8 mouse cellular contexts compared by ENCODE assay signal in the genomic region with DNA sequence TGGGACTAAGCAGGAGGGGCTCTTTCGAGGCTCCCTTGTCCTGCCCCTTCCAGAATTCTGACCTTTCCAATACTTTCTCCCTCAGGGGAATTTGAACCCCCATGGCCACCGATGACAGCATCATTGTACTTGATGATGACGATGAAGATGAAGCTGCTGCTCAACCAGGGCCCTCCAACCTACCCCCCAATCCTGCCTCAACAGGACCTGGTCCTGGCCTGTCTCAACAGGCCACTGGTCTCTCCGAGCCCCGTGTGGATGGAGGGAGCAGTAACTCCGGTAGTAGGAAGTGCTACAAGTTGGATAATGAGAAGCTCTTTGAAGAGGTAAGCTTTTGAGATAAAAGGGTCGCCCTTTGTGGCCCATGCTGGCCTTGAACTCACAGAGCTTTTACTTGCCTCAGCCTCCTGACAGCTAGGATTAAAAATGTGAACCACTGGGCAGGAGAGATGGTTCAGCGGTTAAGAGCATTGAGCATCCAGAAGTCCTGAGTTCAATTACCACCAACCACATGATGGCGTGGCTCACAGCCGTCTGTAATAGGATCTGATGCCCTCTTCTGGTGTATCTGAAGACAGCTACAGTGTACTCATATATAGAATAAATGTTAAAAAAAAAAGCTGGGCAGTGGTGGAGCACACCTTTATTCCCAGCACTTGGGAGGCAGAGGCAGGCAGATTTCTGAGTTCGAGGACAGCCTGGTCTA. TPM values are rescaled to one million over a fixed set of nuclear protein-coding genes. Genes with fewer than 3 reads are reported as not detected.
DNase-seq lines count a peak whose midpoint lies in the region; ATAC-seq and TF ChIP-seq lines count a peak whose summit lies in the region.

No protein-coding gene starts in this region.

- H3K4me1 ChIP-seq in kidney, adult 2 months (ENCODE audit: control insufficient read depth, insufficient read depth, low read length), result peaks cover 6% of the 10 kb centered on the region; the same call in 1 of the 2 replicates
- H3K4me1 ChIP-seq in MEL (ENCODE audit: control insufficient read depth in 1 of 2, insufficient read depth in 2 of 2, low read length in 2 of 2), result peaks cover 4 to 20% of the 10 kb centered on the region in 2 experiments; a peak in 3 of 4 replicates
- H3K4me1 ChIP-seq in heart, embryonic 16.5 days (ENCODE audit: control insufficient read depth, insufficient read depth, low read length), result peaks cover 13% of the 10 kb centered on the region
- H3K4me1 ChIP-seq in midbrain, embryonic 12.5 days, result peaks cover 37% of the 10 kb centered on the region

- H3K4me3 ChIP-seq in kidney, adult 2 months (ENCODE audit: insufficient read depth, low read depth, low read length), result peak overlapping the region; percentile 70
- H3K4me3 ChIP-seq in MEL (ENCODE audit: control insufficient read depth in 1 of 2, insufficient read depth in 1 of 2, low read depth in 2 of 2, low read length in 2 of 2), result peak overlapping the region; percentile 76 to 90
- H3K4me3 ChIP-seq in heart, embryonic 16.5 days (ENCODE audit: low read length), result peak overlapping the region; percentile 77
- peak overlapping the region; percentile 81 for H3K4me3 ChIP-seq in midbrain, embryonic 12.5 days

- no peak for ATAC-seq in heart, embryonic 16.5 days (replicated peaks; ENCODE audit: extremely low read depth, insufficient read depth, low FRiP score)
- no peak for ATAC-seq in midbrain, embryonic 12.5 days (ENCODE audit: low FRiP score, low read depth)

- intact Hi-C loops in left cerebral cortex, postnatal 10 days (cut with DNase I), result no loop called here

- H3K79me2 ChIP-seq in MEL (ENCODE audit: control insufficient read depth, insufficient read depth, low read length, poor library complexity), result peaks cover 32% of the 10 kb centered on the region

- no peaks in the 10 kb centered on the region for H3K9me3 ChIP-seq in MEL (replicated peaks; ENCODE audit: insufficient read depth, low read length)
- H3K9me3 ChIP-seq in heart, embryonic 16.5 days (replicated peaks; ENCODE audit: control insufficient read depth, low read length), result no peaks in the 10 kb centered on the region
- H3K9me3 ChIP-seq in midbrain, embryonic 12.5 days, result no peaks in the 10 kb centered on the region

- H3K9ac ChIP-seq in MEL (ENCODE audit: control insufficient read depth, low read depth, low read length, poor library complexity, severe bottlenecking), result peak overlapping the region; percentile 91
- H3K9ac ChIP-seq in heart, embryonic 16.5 days (ENCODE audit: low read length), result peak overlapping the region; percentile 90
- H3K9ac ChIP-seq in midbrain, embryonic 12.5 days (replicated peaks), result peak overlapping the region; percentile 88

- DNase-seq in kidney, adult 2 months, result no peak
- no peak for DNase-seq in kidney, postnatal 14 days
- DNase-seq in MEL (ENCODE audit: low read depth, low spot score), result peak; percentile 58
- no peak for DNase-seq in left cerebral cortex, postnatal 10 days (ENCODE audit: extremely low spot score in 1 of 2, low spot score in 2 of 2)
- DNase-seq in urinary bladder, adult 18-20 months (ENCODE audit: low spot score in 2 of 2), result no peak
- DNase-seq in gastrocnemius, adult 18-20 months (ENCODE audit: low spot score), result no peak

- no peak; the same call in 1 of the 2 replicates for TF ChIP-seq RAD21 in MEL (IDR thresholded peaks at IDR 0.05; ENCODE audit: low read depth, low read length)

- TF ChIP-seq CTCF in kidney, adult 2 months (conservative IDR thresholded peaks at IDR 0.05; ENCODE audit: insufficient read depth, insufficient read length, low read depth, low read length), result no peak
- TF ChIP-seq CTCF in MEL (IDR thresholded peaks at IDR 0.05 in 2 of 3, conservative IDR thresholded peaks at IDR 0.05 in 1 of 3; ENCODE audit: control insufficient read depth in 1 of 3, insufficient read depth in 1 of 3, low read depth in 2 of 3, low read length in 3 of 3, poor library complexity in 1 of 3, severe bottlenecking in 1 of 3), result peak in 2 of 3 experiments; percentile 29 to 61; a peak in 4 of 6 replicates

- 38% methylated on average over 11 of the region's 11 CpGs for WGBS in kidney, adult 2 months
- WGBS in heart, embryonic 16.5 days, result 47% methylated on average over 11 of the region's 11 CpGs
- 60% methylated on average over 11 of the region's 11 CpGs for WGBS in midbrain, embryonic 12.5 days

- H3K27ac ChIP-seq in kidney, adult 2 months (ENCODE audit: insufficient read depth, low read depth, low read length), result no peak overlapping the region
- no peak overlapping the region for H3K27ac ChIP-seq in MEL (ENCODE audit: control insufficient read depth, low read depth, low read length)
- H3K27ac ChIP-seq in heart, embryonic 16.5 days (ENCODE audit: low read length), result peak overlapping the region; percentile 89
- H3K27ac ChIP-seq in midbrain, embryonic 12.5 days (replicated peaks), result no peak overlapping the region

- H3K4me2 ChIP-seq in heart, embryonic 16.5 days (ENCODE audit: low read depth, low read length), result peak overlapping the region; percentile 77
- peak overlapping the region; percentile 95 for H3K4me2 ChIP-seq in midbrain, embryonic 12.5 days (replicated peaks)

- no peaks in the 10 kb centered on the region for H3K27me3 ChIP-seq in kidney, adult 2 months (replicated peaks; ENCODE audit: control insufficient read depth, insufficient read depth, low read length)
- H3K27me3 ChIP-seq in MEL (ENCODE audit: control insufficient read depth in 1 of 2, insufficient read depth in 2 of 2, low read length in 2 of 2), result no peaks in the 10 kb centered on the region
- no peaks in the 10 kb centered on the region for H3K27me3 ChIP-seq in heart, embryonic 16.5 days (ENCODE audit: control insufficient read depth, insufficient read depth, low read length)
- H3K27me3 ChIP-seq in midbrain, embryonic 12.5 days, result no peaks in the 10 kb centered on the region

- no peak for TF ChIP-seq POLR2A in kidney, adult 2 months (IDR thresholded peaks at IDR 0.05; ENCODE audit: low read depth, low read length)
- no peak for TF ChIP-seq POLR2A in MEL (IDR thresholded peaks at IDR 0.05; ENCODE audit: control insufficient read depth in 1 of 2, insufficient read depth in 1 of 2, low read depth in 1 of 2, low read length in 2 of 2, poor library complexity in 1 of 2)

- H3K36me3 ChIP-seq in kidney, adult 2 months (ENCODE audit: control insufficient read depth, insufficient read depth, low read length), result no peaks in the 10 kb centered on the region; the same call in 1 of the 2 replicates
- H3K36me3 ChIP-seq in MEL (ENCODE audit: control insufficient read depth in 1 of 2, insufficient read depth in 2 of 2, low read length in 2 of 2), result peaks cover 0 to 16% of the 10 kb centered on the region in 2 experiments
- peaks cover 33% of the 10 kb centered on the region for H3K36me3 ChIP-seq in heart, embryonic 16.5 days (ENCODE audit: control insufficient read depth, insufficient read depth)
- peaks cover 38% of the 10 kb centered on the region for H3K36me3 ChIP-seq in midbrain, embryonic 12.5 days

- no peak for TF ChIP-seq EP300 in MEL (IDR thresholded peaks at IDR 0.05; ENCODE audit: low read depth in 1 of 2, low read length in 2 of 2)

RNA-seq across cellular contexts. Expression of gene Daxx, which starts 1.3 kb away (rescaled TPM):
- 33.3 and 35.0 TPM in 2 replicates for polyA plus RNA-seq in kidney, adult 2 months (2012; rRNA removed)
- total RNA-seq in MEL (2012; rRNA removed), result 39.6 and 40.6 TPM in 2 replicates
- 10 to 100 TPM in 1 of 2 experiments, not detected in 1; 68.0 TPM for polyA plus RNA-seq in MEL (2012; ENCODE audit: insufficient read depth in 1 of 2, insufficient read length in 2 of 2, low read depth in 1 of 2, low replicate concordance in 2 of 2, missing spikeins in 1 of 2)
- 34.8 and 39.4 TPM in 2 replicates for polyA plus RNA-seq in heart, embryonic 16.5 days (2015; fragmentation: Nextera tagmentation; extraction: Ambion mirVana)
- polyA plus RNA-seq in midbrain, embryonic 12.5 days (2016; fragmentation: Nextera tagmentation; extraction: Ambion mirVana), result 64.6 and 66.2 TPM in 2 replicates
- total RNA-seq in left cerebral cortex, postnatal 10 days (2021), result 10 to 100 TPM; 26.5 to 28.1 TPM
- 10 to 100 TPM; 12.0 to 13.7 TPM for total RNA-seq in gastrocnemius, adult 18-20 months (2021)

RNA-seq across cellular contexts. Expression of gene Tapbp, which starts 5.2 kb away (rescaled TPM):
- 106 and 112 TPM in 2 replicates for polyA plus RNA-seq in kidney, adult 2 months (2012; rRNA removed)
- total RNA-seq in MEL (2012; rRNA removed), result 14.7 and 24.3 TPM in 2 replicates
- 10 to 100 TPM in 1 of 2 experiments, not detected in 1; 33.3 TPM for polyA plus RNA-seq in MEL (2012; ENCODE audit: insufficient read depth in 1 of 2, insufficient read length in 2 of 2, low read depth in 1 of 2, low replicate concordance in 2 of 2, missing spikeins in 1 of 2)
- polyA plus RNA-seq in heart, embryonic 16.5 days (2015; fragmentation: Nextera tagmentation; extraction: Ambion mirVana), result 56.1 and 64.3 TPM in 2 replicates
- 19.1 and 21.9 TPM in 2 replicates for polyA plus RNA-seq in midbrain, embryonic 12.5 days (2016; fragmentation: Nextera tagmentation; extraction: Ambion mirVana)
- total RNA-seq in left cerebral cortex, postnatal 10 days (2021), result 10 to 100 TPM; 33.0 to 34.7 TPM
- total RNA-seq in gastrocnemius, adult 18-20 months (2021), result 10 to 100 TPM; 30.2 to 31.7 TPM

RNA-seq across cellular contexts. Expression of gene Zbtb22, which starts 5.2 kb away (rescaled TPM):
- polyA plus RNA-seq in kidney, adult 2 months (2012; rRNA removed), result 31.6 and 54.0 TPM in 2 replicates
- total RNA-seq in MEL (2012; rRNA removed), result 18.6 and 20.2 TPM in 2 replicates
- 10 to 100 TPM in 1 of 2 experiments, not detected in 1; 30.0 TPM for polyA plus RNA-seq in MEL (2012; ENCODE audit: insufficient read depth in 1 of 2, insufficient read length in 2 of 2, low read depth in 1 of 2, low replicate concordance in 2 of 2, missing spikeins in 1 of 2)
- polyA plus RNA-seq in heart, embryonic 16.5 days (2015; fragmentation: Nextera tagmentation; extraction: Ambion mirVana), result 12.8 and 14.0 TPM in 2 replicates
- 21.8 and 25.3 TPM in 2 replicates for polyA plus RNA-seq in midbrain, embryonic 12.5 days (2016; fragmentation: Nextera tagmentation; extraction: Ambion mirVana)
- total RNA-seq in left cerebral cortex, postnatal 10 days (2021), result 10 to 100 TPM; 35.0 to 35.8 TPM
- total RNA-seq in gastrocnemius, adult 18-20 months (2021), result 10 to 100 TPM; 14.2 to 16.4 TPM

RNA-seq across cellular contexts. Expression of gene Platr17, which starts 5.6 kb away (rescaled TPM):
- not detected in 2 replicates for polyA plus RNA-seq in kidney, adult 2 months (2012; rRNA removed)
- total RNA-seq in MEL (2012; rRNA removed), result not detected in 2 replicates
- not detected for polyA plus RNA-seq in MEL (2012; ENCODE audit: insufficient read depth in 1 of 2, insufficient read length in 2 of 2, low read depth in 1 of 2, low replicate concordance in 2 of 2, missing spikeins in 1 of 2)
- 0.30 TPM in 1 of 2 replicates, not detected in the other for polyA plus RNA-seq in heart, embryonic 16.5 days (2015; fragmentation: Nextera tagmentation; extraction: Ambion mirVana)
- polyA plus RNA-seq in midbrain, embryonic 12.5 days (2016; fragmentation: Nextera tagmentation; extraction: Ambion mirVana), result 0.23 and 0.38 TPM in 2 replicates
- total RNA-seq in left cerebral cortex, postnatal 10 days (2021), result 1 to 10 TPM; 1.2 TPM
- total RNA-seq in gastrocnemius, adult 18-20 months (2021), result not detected

RNA-seq across cellular contexts. Expression of gene Rgl2, which starts 18.8 kb away (rescaled TPM):
- 61.8 and 78.6 TPM in 2 replicates for polyA plus RNA-seq in kidney, adult 2 months (2012; rRNA removed)
- 19.0 and 24.9 TPM in 2 replicates for total RNA-seq in MEL (2012; rRNA removed)
- polyA plus RNA-seq in MEL (2012; ENCODE audit: insufficient read depth in 1 of 2, insufficient read length in 2 of 2, low read depth in 1 of 2, low replicate concordance in 2 of 2, missing spikeins in 1 of 2), result 10 to 100 TPM in 1 of 2 experiments, not detected in 1; 43.6 TPM
- polyA plus RNA-seq in heart, embryonic 16.5 days (2015; fragmentation: Nextera tagmentation; extraction: Ambion mirVana), result 40.8 and 42.9 TPM in 2 replicates
- 69.9 and 74.3 TPM in 2 replicates for polyA plus RNA-seq in midbrain, embryonic 12.5 days (2016; fragmentation: Nextera tagmentation; extraction: Ambion mirVana)
- total RNA-seq in left cerebral cortex, postnatal 10 days (2021), result 10 to 100 TPM; 67.1 to 68.4 TPM
- 10 to 100 TPM; 26.4 to 31.9 TPM for total RNA-seq in gastrocnemius, adult 18-20 months (2021)
